Mouse (Mus musculus): ENCODE results near the gene Col4a3bp. TPM values are rescaled to one million over a fixed set of nuclear protein-coding genes. Genes with fewer than 3 reads are reported as not detected.

The Col4a3bp gene
- polyA plus RNA-seq, 1 experiment from 2014 or later, result 10.2 TPM

Other genes with a start within 250 kb of the Col4a3bp start
- gene Poc5, start 154.3 kb upstream of the Col4a3bp start, polyA plus RNA-seq (2015; fragmentation: Nextera tagmentation; extraction: Ambion mirVana), result 8.9 and 10.7 TPM in 2 replicates
- gene Ankdd1b, start 71.4 kb upstream of the Col4a3bp start, polyA plus RNA-seq (2015; fragmentation: Nextera tagmentation; extraction: Ambion mirVana), result 0.10 and 0.26 TPM in 2 replicates
- gene Gm17622, start 51.9 kb upstream of the Col4a3bp start, polyA plus RNA-seq (2015; fragmentation: Nextera tagmentation; extraction: Ambion mirVana), result not detected in 2 replicates
- gene Polk, start within 50 bp of the Col4a3bp start, polyA plus RNA-seq (2015; fragmentation: Nextera tagmentation; extraction: Ambion mirVana), result 8.0 and 8.3 TPM in 2 replicates
- gene Hmgcr, start 128.3 kb downstream of the Col4a3bp start, polyA plus RNA-seq (2015; fragmentation: Nextera tagmentation; extraction: Ambion mirVana), result 86.6 and 87.7 TPM in 2 replicates
- gene Ankrd31, start 205.7 kb downstream of the Col4a3bp start, polyA plus RNA-seq (2015; fragmentation: Nextera tagmentation; extraction: Ambion mirVana), result 0.02 TPM in 2 replicates